Mouse (Mus musculus): ENCODE data around the gene Cryzl2.

Cryzl2 gene

GRCm38 (mm10) chr1:157525692-157526354 lies 67.4 kb downstream of the Cryzl2 start:
- in situ Hi-C loops (cut with MboI, MseI) = no loop called here

- in situ Hi-C loops (cut with MboI, MseI) = no loop called here
Observed at GRCm38 (mm10) chr1:157526625-157527024, 68.2 kb downstream of the Cryzl2 start.

- in situ Hi-C loops (cut with MboI, MseI) = no loop called here
Observed at GRCm38 (mm10) chr1:157532826-157533460, 74.6 kb downstream of the Cryzl2 start.

- in situ Hi-C loops (cut with MboI, MseI) = no loop called here
Observed at GRCm38 (mm10) chr1:157535571-157535970, 77.2 kb downstream of the Cryzl2 start.

GRCm38 (mm10) chr1:157536471-157536870 lies 78.1 kb downstream of the Cryzl2 start:
- in situ Hi-C loops (cut with MboI, MseI) = no loop called here

- in situ Hi-C loops (cut with MboI, MseI) = no loop called here
Observed at GRCm38 (mm10) chr1:157537636-157538035, 79.3 kb downstream of the Cryzl2 start.
